Mouse (Mus musculus): ENCODE results near the gene Ttyh3.
A peak's percentile ranks its signal among the peaks of the same experiment; 100 is the strongest.

- TF ChIP-seq ZMIZ1 (IDR thresholded peaks at IDR 0.05; ENCODE audit: low read depth, low read length) (no peak), EP300 (IDR thresholded peaks at IDR 0.05; ENCODE audit: low read depth in 1 of 2, low read length in 2 of 2) (peak in 1 of 2 experiments; percentile 27; a peak in 1 of 4 replicates), TBP (IDR thresholded peaks at IDR 0.05; ENCODE audit: low read depth, low read length) (no peak), CTCF (IDR thresholded peaks at IDR 0.05 in 2 of 3, conservative IDR thresholded peaks at IDR 0.05 in 1 of 3; ENCODE audit: control insufficient read depth in 1 of 3, insufficient read depth in 1 of 3, low read depth in 2 of 3, low read length in 3 of 3, poor library complexity in 1 of 3, severe bottlenecking in 1 of 3) (no peak), MYC (IDR thresholded peaks at IDR 0.05; ENCODE audit: low read depth, low read length) (no peak), POLR2AphosphoS5 (IDR thresholded peaks at IDR 0.05; ENCODE audit: borderline replicate concordance, low read depth, low read length) (no peak), UBTF (IDR thresholded peaks at IDR 0.05; ENCODE audit: borderline replicate concordance, insufficient read depth, low read depth, low read length) (no peak), MYB (IDR thresholded peaks at IDR 0.05; ENCODE audit: low read depth, low read length) (no peak), POLR2A (IDR thresholded peaks at IDR 0.05; ENCODE audit: control insufficient read depth in 1 of 2, insufficient read depth in 1 of 2, low read depth in 1 of 2, low read length in 2 of 2, poor library complexity in 1 of 2) (no peak)
These were observed 52.4 kb downstream of the Ttyh3 start for GRCm38 (mm10) chr5:140596426-140596825.
